Mouse (Mus musculus): Measurements from ENCODE around the gene Gbp10. TPM values are rescaled to one million over a fixed set of nuclear protein-coding genes. Genes with fewer than 3 reads are reported as not detected.

Gene Gbp10
- 0.23 and 0.42 TPM in 2 replicates for polyA plus RNA-seq (2012; rRNA removed)

DNA sequence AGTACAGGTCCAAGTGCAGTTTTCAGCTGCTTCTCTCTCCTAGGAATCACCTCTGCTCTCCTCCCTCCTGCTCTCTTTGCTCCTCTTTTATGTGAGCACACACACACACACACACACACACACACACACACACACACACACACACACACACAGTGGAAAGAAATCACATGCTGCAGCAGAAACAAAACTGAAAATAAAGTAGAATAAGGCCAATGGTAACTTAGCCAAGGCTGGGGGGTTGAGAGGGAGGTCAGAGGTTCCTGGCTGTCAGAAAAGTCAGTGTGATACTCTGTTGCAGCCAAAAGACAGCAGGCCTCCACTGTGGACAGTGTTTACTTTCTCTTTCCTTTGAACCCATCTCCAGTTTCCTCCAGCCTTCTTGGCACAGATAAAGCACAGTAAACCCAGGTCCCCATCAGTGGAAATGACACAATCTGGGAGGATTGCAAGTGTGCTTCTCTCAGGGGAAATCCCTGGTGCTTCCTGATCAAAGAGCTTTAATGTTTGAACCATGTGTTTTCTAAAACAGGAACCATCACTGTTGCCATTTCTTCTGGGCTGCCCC is at the start of gene Gbp10:
Gene Gbp10 (minus strand): TSS at position 51 of the 565 bp plus-strand sequence.

Other genes starting within 250 kb of the Gbp10 start
- gene Gbp9, start 100.0 kb downstream of the Gbp10 start, polyA plus RNA-seq (2012; rRNA removed), result 0.92 and 1.3 TPM in 2 replicates
- gene Gbp8, start 100.0 kb downstream of the Gbp10 start, polyA plus RNA-seq (2012; rRNA removed), result 2.0 and 2.4 TPM in 2 replicates
- gene Gbp4, start 99.9 kb downstream of the Gbp10 start, polyA plus RNA-seq (2012; rRNA removed), result 0.98 and 1.0 TPM in 2 replicates
- 0.10 and 0.22 TPM in 2 replicates for gene Gm43302, start 54.2 kb upstream of the Gbp10 start, polyA plus RNA-seq (2012; rRNA removed)
- gene Gbp6, start 54.2 kb upstream of the Gbp10 start, polyA plus RNA-seq (2012; rRNA removed), result 1.3 and 1.8 TPM in 2 replicates
- 3.5 and 4.3 TPM in 2 replicates for gene Lrrc8b, start 176.2 kb upstream of the Gbp10 start, polyA plus RNA-seq (2012; rRNA removed)